Mouse (Mus musculus) brown adipose tissue, adult 24 weeks (tissue): ENCODE data around the gene Vmn1r56. TPM values are rescaled to one million over a fixed set of nuclear protein-coding genes. Genes with fewer than 3 reads are reported as not detected.
"Not testable (repeated sequence)": the region's sequence is repeated elsewhere in the genome, so short reads cannot be mapped to it uniquely, and the experiment has no call there.

Experiments
- H3K27ac ChIP-seq: fragments of 200-500 bp; replicated peaks from 2 replicates; pipeline ENCODE4 v1.5.1; 2012; ENCODE audit warnings: low read depth, mild to moderate bottlenecking, low read length
- H3K4me1 ChIP-seq: fragments of 200-500 bp; 2 replicates; pipeline ENCODE4 v1.6.1; 2012; ENCODE audit warnings: low read length, mixed read lengths; ENCODE audit not compliant: control insufficient read depth, insufficient read depth, insufficient read length
- H3K4me3 ChIP-seq: fragments of 200-500 bp; 2 replicates; pipeline ENCODE4 v1.5.1; 2012; ENCODE audit warnings: low read depth, mild to moderate bottlenecking, low read length, moderate library complexity; ENCODE audit not compliant: insufficient read depth
- polyA plus RNA-seq: library from polyadenylated mRNA; stranded (reverse); fragments of >200 nt; gene quantifications from 2 replicates; pipeline ENCODE4 v1.2.4, GENCODE M21; 2012; ENCODE audit not compliant: missing spikeins, insufficient read depth, insufficient read length

The Vmn1r56 gene
- not detected in 2 replicates for polyA plus RNA-seq

DNA sequence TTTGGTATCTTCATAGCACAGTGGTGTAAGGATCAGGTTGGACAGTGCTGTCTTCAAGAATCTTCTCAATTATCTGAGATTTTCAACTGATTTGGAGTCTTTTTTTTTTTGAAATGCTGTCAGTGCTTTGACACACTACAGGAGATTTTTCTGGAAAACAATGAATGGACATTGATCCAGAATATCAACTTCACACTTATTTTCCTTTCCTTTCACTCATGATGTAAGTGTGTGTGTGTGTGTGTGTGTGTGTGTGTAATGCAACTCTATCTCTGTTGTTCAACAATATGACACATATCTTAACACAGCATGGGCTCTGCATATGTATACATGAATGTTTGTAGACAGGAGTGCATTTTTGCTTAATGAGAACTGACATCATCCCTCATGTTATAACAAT is at the start of gene Vmn1r56:
Gene Vmn1r56 (minus strand): TSS at position 101 of the 400 bp plus-strand sequence.
- not testable (repeated sequence) for H3K4me3 ChIP-seq, H3K27ac ChIP-seq, H3K4me1 ChIP-seq

DNA sequence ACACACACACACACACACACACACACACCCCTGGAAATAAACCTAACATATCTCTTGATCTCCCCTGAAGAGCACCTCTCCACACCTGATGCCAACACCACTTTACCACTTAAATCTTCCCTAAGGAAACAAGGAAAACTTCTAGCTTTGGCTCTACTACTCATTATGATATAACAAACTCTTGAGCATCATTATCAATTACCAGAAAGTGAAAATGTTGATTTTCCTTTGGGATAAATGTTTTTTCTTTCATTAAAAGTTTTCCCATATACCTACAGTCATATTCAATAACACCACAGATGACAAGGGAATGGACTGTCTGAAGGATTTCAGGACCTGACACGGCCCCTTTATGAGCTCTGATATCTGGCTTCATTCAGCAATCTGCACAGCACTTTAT is 21.6 kb upstream of the Vmn1r56 start, which contains the start of gene Vmn1r57:
Gene Vmn1r57 (plus strand): TSS at position 301 of the 400 bp plus-strand sequence.
- not testable (repeated sequence) for H3K4me1 ChIP-seq, H3K4me3 ChIP-seq, H3K27ac ChIP-seq

DNA sequence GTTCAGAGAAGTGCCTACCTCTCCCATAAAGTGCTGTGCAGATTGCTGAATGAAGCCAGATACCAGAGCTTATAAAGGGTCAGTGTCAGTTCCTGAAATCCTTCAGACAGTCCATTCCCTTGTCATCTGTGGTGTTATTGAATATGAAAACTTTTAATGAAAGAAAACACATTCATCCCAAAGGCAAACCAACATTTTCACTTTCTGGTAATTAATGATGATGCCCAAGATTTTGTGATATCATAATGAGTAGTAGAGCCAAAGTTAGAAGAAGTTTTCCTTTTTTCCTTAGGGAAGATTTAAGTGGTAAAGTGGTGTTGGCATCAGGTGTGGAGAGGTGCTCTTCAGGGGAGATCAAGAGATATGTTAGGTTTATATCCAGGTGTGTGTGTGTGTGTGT is 47.0 kb downstream of the Vmn1r56 start, which contains the start of gene Vmn1r55:
Gene Vmn1r55 (minus strand): TSS at position 101 of the 400 bp plus-strand sequence.
- not testable (repeated sequence) for H3K4me1 ChIP-seq, H3K4me3 ChIP-seq, H3K27ac ChIP-seq

Other genes with a start within 250 kb of the Vmn1r56 start
- gene Sbk2, start 232.3 kb downstream of the Vmn1r56 start, polyA plus RNA-seq = 5.4 and 8.1 TPM in 2 replicates
- gene Sbk3, start 225.6 kb downstream of the Vmn1r56 start, polyA plus RNA-seq = 0.75 TPM in 1 of 2 replicates, not detected in the other
- gene Zfp579, start 200.6 kb downstream of the Vmn1r56 start, polyA plus RNA-seq = 5.3 and 6.3 TPM in 2 replicates
- gene Zfp524, start 182.3 kb downstream of the Vmn1r56 start, polyA plus RNA-seq = 12.4 and 19.4 TPM in 2 replicates
- gene Fiz1, start 182.1 kb downstream of the Vmn1r56 start, polyA plus RNA-seq = 10.5 and 11.9 TPM in 2 replicates
- not detected in 2 replicates for gene Gm44973, start 181.3 kb downstream of the Vmn1r56 start, polyA plus RNA-seq
- 7.5 and 10.9 TPM in 2 replicates for gene Zfp865, start 176.4 kb downstream of the Vmn1r56 start, polyA plus RNA-seq
- not detected in 2 replicates for gene Ccdc106, start 176.2 kb downstream of the Vmn1r56 start, polyA plus RNA-seq
- not detected in 2 replicates for gene 4632433K11Rik, start 162.6 kb downstream of the Vmn1r56 start, polyA plus RNA-seq
- gene Zfp784, start 158.3 kb downstream of the Vmn1r56 start, polyA plus RNA-seq = 1.2 and 1.9 TPM in 2 replicates
- gene Zfp580, start 145.2 kb downstream of the Vmn1r56 start, polyA plus RNA-seq = 4.4 and 5.6 TPM in 2 replicates
- gene U2af2, start 134.6 kb downstream of the Vmn1r56 start, polyA plus RNA-seq = 44.6 and 58.8 TPM in 2 replicates
- gene Epn1, start 116.5 kb downstream of the Vmn1r56 start, polyA plus RNA-seq = 66.5 and 69.5 TPM in 2 replicates
- gene Rfpl4, start 79.8 kb downstream of the Vmn1r56 start, polyA plus RNA-seq = not detected in 2 replicates
- gene Rasl2-9, start 70.8 kb downstream of the Vmn1r56 start, polyA plus RNA-seq = 7.6 and 8.1 TPM in 2 replicates
- not detected in 2 replicates for gene Vmn1r55, start 47.1 kb downstream of the Vmn1r56 start, polyA plus RNA-seq
- gene Vmn1r57, start 21.7 kb upstream of the Vmn1r56 start, polyA plus RNA-seq = not detected in 2 replicates
- gene Gm5065, start 153.8 kb upstream of the Vmn1r56 start, polyA plus RNA-seq = not detected in 2 replicates
- not detected in 2 replicates for gene Nlrp2, start 154.3 kb upstream of the Vmn1r56 start, polyA plus RNA-seq
- not detected in 2 replicates for gene Vmn1r58, start 216.6 kb upstream of the Vmn1r56 start, polyA plus RNA-seq